Mouse (Mus musculus) heart, postnatal 0 days (tissue): ENCODE results near the gene Ccser1.

Source experiments
- CTCF ChIP-seq: IDR thresholded peaks from 2 replicates; pipeline ENCODE4 v1.5.1; 2016; ENCODE audit warnings: antibody characterized with exemption, control low read depth, low read depth
- EP300 ChIP-seq: IDR thresholded peaks from 2 replicates; pipeline ENCODE4 v1.6.1; 2016; ENCODE audit warnings: antibody characterized with exemption, low read depth

GRCm38 (mm10) chr6:61730088-61730880 is 550.2 kb downstream of the Ccser1 start:
- TF ChIP-seq CTCF: no peak
- TF ChIP-seq EP300: no peak
